Mouse (Mus musculus): ENCODE measurements around the gene Sgcd. TPM values are rescaled to one million over a fixed set of nuclear protein-coding genes. Genes with fewer than 3 reads are reported as not detected.

Gene Sgcd
- polyA plus RNA-seq, 1 experiment: not detected

DNA sequence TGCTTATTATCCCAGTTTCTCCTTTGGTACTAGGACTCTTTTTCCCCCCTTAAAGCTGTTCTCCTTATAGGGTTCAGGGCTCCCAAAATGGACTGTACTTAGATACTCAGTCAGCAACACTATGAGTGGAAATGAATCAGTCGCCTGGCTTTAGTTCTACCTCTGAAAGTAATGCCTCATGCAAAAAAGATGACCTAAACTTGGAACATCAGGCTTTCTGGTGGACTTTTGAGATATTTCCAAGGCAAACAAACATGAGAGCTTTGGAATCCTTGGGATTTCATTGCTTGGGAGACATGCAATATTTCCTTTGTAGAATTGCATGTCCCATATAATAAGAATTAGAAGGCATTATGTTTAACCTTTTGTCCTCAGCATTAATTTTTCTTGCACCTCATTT is 859.6 kb downstream of the Sgcd start:
- Histone ChIP-seq H3K4me3 (ENCODE audit: insufficient read depth, low read depth, low read length) (no peak overlapping the region), H3K4me1 (ENCODE audit: control insufficient read depth, insufficient read depth, low read length) (0 out of 2 replicates have a peak, but pooled peaks cover 2% of the 10 kb centered on the region), H3K27ac (ENCODE audit: insufficient read depth, low read depth, low read length) (no peak overlapping the region)
- WGBS: 83% methylated on average over 1 of the region's 1 CpGs
- no peak for TF ChIP-seq POLR2A (IDR thresholded peaks at IDR 0.05; ENCODE audit: insufficient read depth, low read depth, low read length)
- no peak for TF ChIP-seq CTCF (IDR thresholded peaks at IDR 0.05; ENCODE audit: insufficient read depth, low read depth, low read length)

DNA sequence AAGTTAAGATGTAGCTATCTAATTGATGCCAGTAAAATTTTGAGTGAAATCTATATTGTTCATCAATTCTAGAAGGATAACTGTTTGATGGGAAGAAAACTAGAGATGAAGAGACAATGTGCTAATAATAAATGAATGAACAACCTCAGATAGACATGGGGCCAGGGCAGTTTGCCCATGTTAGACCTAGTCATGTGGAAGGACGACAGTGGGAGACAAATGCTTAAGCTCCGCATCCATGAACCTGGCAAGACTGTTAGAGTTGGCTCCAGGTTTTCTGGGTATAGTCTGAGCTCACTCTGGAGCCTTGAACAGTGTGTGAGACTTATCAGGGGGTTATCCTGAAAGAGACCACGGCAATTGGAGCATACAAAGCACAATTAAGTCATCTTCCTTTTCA is 860.4 kb downstream of the Sgcd start:
- Histone ChIP-seq H3K27ac (ENCODE audit: insufficient read depth, low read depth, low read length) (no peak overlapping the region), H3K4me1 (ENCODE audit: control insufficient read depth, insufficient read depth, low read length) (0 out of 2 replicates have a peak, but pooled peaks cover 2% of the 10 kb centered on the region), H3K4me3 (ENCODE audit: insufficient read depth, low read depth, low read length) (no peak overlapping the region)
- TF ChIP-seq CTCF (IDR thresholded peaks at IDR 0.05; ENCODE audit: insufficient read depth, low read depth, low read length) (no peak), POLR2A (IDR thresholded peaks at IDR 0.05; ENCODE audit: insufficient read depth, low read depth, low read length) (no peak)
- WGBS: 68% methylated on average over 3 of the region's 3 CpGs

DNA sequence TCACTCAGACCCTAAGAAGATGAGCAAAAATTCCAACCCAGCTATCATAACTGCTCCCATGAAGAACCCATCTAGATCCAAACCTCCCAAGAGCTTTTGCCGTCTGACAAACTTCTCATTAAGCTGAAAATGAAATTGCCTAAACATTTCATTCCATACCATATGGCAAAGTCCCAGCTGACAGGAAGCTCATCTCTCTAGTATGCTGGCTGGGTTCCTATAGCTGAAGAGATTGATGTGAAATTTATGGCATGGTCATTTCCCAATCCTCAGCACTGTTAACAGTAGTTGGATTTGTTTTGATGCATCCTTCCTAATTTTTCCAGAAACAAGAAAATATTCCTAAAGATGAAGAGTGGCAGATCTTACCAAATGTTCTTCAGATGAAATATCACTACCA is 867.9 kb downstream of the Sgcd start:
- no peak for TF ChIP-seq POLR2A (IDR thresholded peaks at IDR 0.05; ENCODE audit: insufficient read depth, low read depth, low read length)
- TF ChIP-seq CTCF (IDR thresholded peaks at IDR 0.05; ENCODE audit: insufficient read depth, low read depth, low read length): no peak
- H3K4me1 ChIP-seq (ENCODE audit: control insufficient read depth, insufficient read depth, low read length): no peaks in the 10 kb centered on the region
- 97% methylated on average over 1 of the region's 1 CpGs for WGBS
- H3K4me3 ChIP-seq (ENCODE audit: insufficient read depth, low read depth, low read length): no peak overlapping the region
- H3K27ac ChIP-seq (ENCODE audit: insufficient read depth, low read depth, low read length): no peak overlapping the region

DNA sequence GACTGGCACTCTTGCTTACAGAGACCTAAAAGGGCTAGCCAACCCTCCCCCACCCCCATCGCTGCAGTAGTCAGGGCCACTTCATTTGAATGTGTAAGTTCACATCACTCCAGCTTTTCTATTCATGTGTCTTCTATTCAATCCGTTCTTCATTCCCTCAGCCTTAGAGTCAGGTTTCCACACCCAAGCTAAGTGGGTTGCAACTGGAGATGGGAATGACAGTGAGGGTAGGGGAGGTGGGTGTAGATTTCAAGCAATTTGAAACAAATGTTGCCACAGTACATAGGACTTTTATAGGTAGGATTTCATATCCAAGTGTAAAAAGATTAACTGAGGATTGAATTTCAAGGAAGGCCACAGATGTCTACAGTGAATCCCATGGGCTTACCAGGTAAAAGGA is 870.9 kb downstream of the Sgcd start:
- Histone ChIP-seq H3K27ac (ENCODE audit: insufficient read depth, low read depth, low read length) (no peak overlapping the region), H3K4me1 (ENCODE audit: control insufficient read depth, insufficient read depth, low read length) (no peaks in the 10 kb centered on the region), H3K4me3 (ENCODE audit: insufficient read depth, low read depth, low read length) (no peak overlapping the region)
- 49% methylated on average over 2 of the region's 2 CpGs for WGBS
- TF ChIP-seq POLR2A (IDR thresholded peaks at IDR 0.05; ENCODE audit: insufficient read depth, low read depth, low read length): no peak
- no peak for TF ChIP-seq CTCF (IDR thresholded peaks at IDR 0.05; ENCODE audit: insufficient read depth, low read depth, low read length)

DNA sequence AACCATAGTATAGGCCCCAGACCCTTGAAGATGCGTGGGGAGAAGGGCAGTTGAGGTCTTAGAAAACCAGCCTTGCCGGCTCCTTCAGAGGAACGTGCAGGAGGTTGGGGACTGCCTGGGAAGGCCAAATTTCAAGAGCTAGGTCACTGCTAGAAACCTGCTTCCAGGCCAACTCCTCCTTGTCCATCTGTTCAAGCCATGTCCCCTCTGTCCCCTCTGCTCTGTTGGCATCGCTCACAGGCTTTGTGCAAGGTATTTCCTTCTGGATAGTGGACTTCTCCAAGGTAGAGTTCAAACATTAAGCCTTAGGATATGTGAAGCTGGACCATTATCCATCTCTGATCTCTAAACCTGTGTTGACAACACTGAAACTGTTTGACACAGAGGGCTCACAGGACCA is 874.4 kb downstream of the Sgcd start:
- TF ChIP-seq CTCF (IDR thresholded peaks at IDR 0.05; ENCODE audit: insufficient read depth, low read depth, low read length) (no peak), POLR2A (IDR thresholded peaks at IDR 0.05; ENCODE audit: insufficient read depth, low read depth, low read length) (no peak)
- 92% methylated on average over 4 of the region's 4 CpGs for WGBS
- no peak overlapping the region for H3K4me3 ChIP-seq (ENCODE audit: insufficient read depth, low read depth, low read length)
- no peak overlapping the region for H3K27ac ChIP-seq (ENCODE audit: insufficient read depth, low read depth, low read length)
- no peaks in the 10 kb centered on the region for H3K4me1 ChIP-seq (ENCODE audit: control insufficient read depth, insufficient read depth, low read length)

DNA sequence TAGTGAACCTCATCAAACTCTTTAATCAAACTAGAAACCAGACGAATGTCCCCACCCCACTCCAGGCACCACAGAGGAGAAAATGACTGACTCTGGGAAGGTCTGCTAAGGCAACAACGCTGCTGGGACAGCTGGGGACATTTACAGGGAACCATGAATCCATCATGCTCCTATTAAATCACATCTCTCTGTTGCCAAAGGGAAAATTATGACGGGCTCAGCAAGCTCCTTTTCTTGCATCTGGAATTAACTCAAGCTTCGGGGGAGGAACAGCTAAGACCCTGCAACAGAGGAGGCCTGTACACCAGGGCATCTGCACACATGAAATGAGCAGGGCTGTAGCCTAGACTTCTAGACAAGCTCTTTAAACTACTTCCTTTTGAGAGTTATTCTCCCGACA is 875.7 kb downstream of the Sgcd start:
- Histone ChIP-seq H3K27ac (ENCODE audit: insufficient read depth, low read depth, low read length) (no peak overlapping the region), H3K4me1 (ENCODE audit: control insufficient read depth, insufficient read depth, low read length) (no peaks in the 10 kb centered on the region), H3K4me3 (ENCODE audit: insufficient read depth, low read depth, low read length) (no peak overlapping the region)
- TF ChIP-seq CTCF (IDR thresholded peaks at IDR 0.05; ENCODE audit: insufficient read depth, low read depth, low read length) (no peak), POLR2A (IDR thresholded peaks at IDR 0.05; ENCODE audit: insufficient read depth, low read depth, low read length) (no peak)
- WGBS: 57% methylated on average over 5 of the region's 5 CpGs

DNA sequence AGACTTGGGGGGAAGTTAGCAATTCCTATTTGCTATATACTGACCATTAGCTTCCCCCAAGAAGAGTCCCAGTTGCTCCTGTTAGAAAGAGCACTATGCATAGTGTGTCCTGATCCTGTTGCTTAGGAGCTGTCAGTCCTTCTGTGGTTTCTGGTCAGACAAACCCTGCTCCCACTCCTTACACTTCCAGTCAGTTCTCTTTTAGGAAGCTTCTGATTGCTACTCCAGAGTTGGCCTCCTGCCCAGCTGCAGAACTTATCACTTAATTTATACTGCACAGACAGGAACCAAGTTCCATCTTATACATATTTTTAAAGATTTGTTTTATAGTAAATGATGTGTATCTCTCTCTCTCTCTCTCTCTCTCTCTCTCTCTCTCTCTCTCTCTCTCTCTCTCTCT is 878.5 kb downstream of the Sgcd start:
- no peak for TF ChIP-seq CTCF (IDR thresholded peaks at IDR 0.05; ENCODE audit: insufficient read depth, low read depth, low read length)
- no peak for TF ChIP-seq POLR2A (IDR thresholded peaks at IDR 0.05; ENCODE audit: insufficient read depth, low read depth, low read length)
- Histone ChIP-seq H3K4me1 (ENCODE audit: control insufficient read depth, insufficient read depth, low read length) (no peaks in the 10 kb centered on the region), H3K27ac (ENCODE audit: insufficient read depth, low read depth, low read length) (no peak overlapping the region), H3K4me3 (ENCODE audit: insufficient read depth, low read depth, low read length) (no peak overlapping the region)

DNA sequence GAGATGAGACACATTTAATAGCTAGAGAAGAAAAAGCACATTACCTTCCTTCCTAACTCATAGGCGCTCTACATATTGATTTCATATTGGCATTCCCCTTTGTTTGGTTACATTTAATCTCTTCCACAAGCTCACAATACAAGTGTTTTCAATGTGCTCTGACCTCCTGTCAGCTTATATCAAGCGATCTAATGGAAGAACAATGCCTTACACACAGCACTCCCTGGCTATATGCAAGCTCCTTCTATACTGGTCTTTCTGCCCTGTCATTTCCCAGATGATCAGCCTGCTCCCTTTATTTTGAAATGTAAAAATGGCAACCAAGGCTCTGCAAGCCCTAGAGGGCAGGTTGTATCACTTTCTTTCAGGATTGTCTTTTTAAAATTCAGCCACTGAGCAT is 881.1 kb downstream of the Sgcd start:
- no peak for TF ChIP-seq POLR2A (IDR thresholded peaks at IDR 0.05; ENCODE audit: insufficient read depth, low read depth, low read length)
- no peak for TF ChIP-seq CTCF (IDR thresholded peaks at IDR 0.05; ENCODE audit: insufficient read depth, low read depth, low read length)
- H3K4me3 ChIP-seq (ENCODE audit: insufficient read depth, low read depth, low read length): no peak overlapping the region
- whole genome bisulfite sequencing: 87% methylated on average over 2 of the region's 2 CpGs
- H3K4me1 ChIP-seq (ENCODE audit: control insufficient read depth, insufficient read depth, low read length): no peaks in the 10 kb centered on the region
- H3K27ac ChIP-seq (ENCODE audit: insufficient read depth, low read depth, low read length): no peak overlapping the region

DNA sequence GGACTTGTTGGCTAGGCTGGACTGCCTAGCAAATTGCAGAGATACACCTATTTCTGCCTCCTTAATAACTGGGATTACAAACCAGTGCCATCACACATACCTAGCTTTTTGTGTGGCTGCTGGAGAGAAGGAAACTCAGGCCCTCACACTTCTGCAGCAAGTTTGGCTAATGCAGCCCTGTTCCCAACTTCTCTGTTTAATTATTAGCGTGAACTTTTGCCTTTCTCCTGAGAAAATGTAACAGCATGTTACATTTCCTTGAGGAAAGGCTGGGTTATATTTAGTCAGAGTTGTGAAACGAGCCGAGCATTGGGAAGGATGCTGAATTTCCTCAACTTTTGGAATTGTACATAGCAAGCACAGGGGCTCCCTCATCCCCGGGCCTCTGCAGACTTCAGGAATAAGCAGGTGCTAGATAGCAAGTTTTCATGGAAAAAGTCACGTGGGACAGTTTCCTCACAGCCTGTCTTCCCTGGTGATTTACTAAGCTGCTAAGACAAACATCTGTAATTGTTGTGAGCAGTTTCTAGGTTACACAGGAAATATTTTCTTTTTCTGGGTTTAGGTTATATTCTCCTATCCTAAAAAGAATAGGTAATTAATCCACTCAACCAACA is 895.4 kb downstream of the Sgcd start:
- H3K4me3 ChIP-seq (ENCODE audit: insufficient read depth, low read depth, low read length): no peak overlapping the region
- no peak overlapping the region for H3K27ac ChIP-seq (ENCODE audit: insufficient read depth, low read depth, low read length)
- 64% methylated on average over 5 of the region's 5 CpGs for WGBS
- H3K4me1 ChIP-seq (ENCODE audit: control insufficient read depth, insufficient read depth, low read length): no peaks in the 10 kb centered on the region
- no peak for TF ChIP-seq CTCF (IDR thresholded peaks at IDR 0.05; ENCODE audit: insufficient read depth, low read depth, low read length)
- no peak for TF ChIP-seq POLR2A (IDR thresholded peaks at IDR 0.05; ENCODE audit: insufficient read depth, low read depth, low read length)

DNA sequence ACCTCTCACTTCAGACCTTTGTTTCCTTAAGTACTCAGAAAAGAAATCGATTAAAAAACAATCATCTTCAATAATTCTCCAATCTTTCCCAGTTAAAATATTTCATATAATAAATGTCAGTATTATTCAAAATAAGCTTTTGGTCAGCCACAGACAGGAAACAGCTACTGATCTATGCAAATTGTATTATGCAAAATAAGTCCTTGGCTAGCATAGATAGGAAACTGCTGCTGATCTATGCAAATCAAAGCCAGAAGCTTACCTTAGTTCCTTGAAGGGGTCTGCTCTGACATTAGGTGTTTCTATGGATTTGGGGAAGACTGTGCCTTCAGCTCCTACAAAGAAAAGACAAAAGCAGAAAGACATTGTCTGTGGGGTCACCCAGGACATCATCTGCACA is 906.3 kb downstream of the Sgcd start:
- 98% methylated on average over 1 of the region's 1 CpGs for WGBS
- Histone ChIP-seq H3K27ac (ENCODE audit: insufficient read depth, low read depth, low read length) (no peak overlapping the region), H3K4me1 (ENCODE audit: control insufficient read depth, insufficient read depth, low read length) (no peaks in the 10 kb centered on the region), H3K4me3 (ENCODE audit: insufficient read depth, low read depth, low read length) (no peak overlapping the region)
- TF ChIP-seq POLR2A (IDR thresholded peaks at IDR 0.05; ENCODE audit: insufficient read depth, low read depth, low read length): no peak
- no peak for TF ChIP-seq CTCF (IDR thresholded peaks at IDR 0.05; ENCODE audit: insufficient read depth, low read depth, low read length)

Data from olfactory bulb, adult 2 months (tissue).